Mouse (Mus musculus) cerebellum, adult 2 months (tissue): Measurements from ENCODE around the gene Dlgap4.

ENCODE experiments used
- CTCF ChIP-seq: fragments of 200-500 bp; IDR thresholded peaks from 2 replicates; pipeline ENCODE4 v1.5.1; 2011; ENCODE audit warnings: low read depth, mild to moderate bottlenecking, control low read depth, low read length, moderate library complexity, borderline replicate concordance; ENCODE audit not compliant: insufficient read depth
- POLR2A ChIP-seq: fragments of 200-500 bp; IDR thresholded peaks from 2 replicates; pipeline ENCODE4 v1.6.1; 2011; ENCODE audit warnings: low read length, control low read depth, borderline replicate concordance; ENCODE audit not compliant: insufficient read depth

- no peak for TF ChIP-seq CTCF
- TF ChIP-seq POLR2A = no peak
Measured at GRCm38 (mm10) chr2:156625307-156625706, 11.8 kb downstream of the Dlgap4 start.
